Mouse (Mus musculus) CD4-positive, CD25-positive, alpha-beta regulatory T cell, adult 4 months (primary cell): ENCODE results near the gene Serpina3g. TPM values are rescaled to one million over a fixed set of nuclear protein-coding genes. Genes with fewer than 3 reads are reported as not detected.
A peak's percentile ranks its signal among the peaks of the same experiment; 100 is the strongest.

Source experiments
- ATAC-seq: one replicate; pipeline ENCODE4 v1.8.0; 2017
- polyA plus RNA-seq, 2 experiments: library from polyadenylated mRNA; unstranded; fragments of 100-300 nt; shearing (Covaris generic); gene quantifications; one replicate each; pipeline ENCODE4 v1.2.1; 2017

The Serpina3g gene
- polyA plus RNA-seq, 2 experiments from 2014 or later = 165 to 220 TPM

GRCm38 (mm10) chr12:104283380-104283779 lies 47.3 kb downstream of the Serpina3g start:
- no peak for ATAC-seq

- ATAC-seq = no peak
Measured at GRCm38 (mm10) chr12:104288336-104288735, 52.3 kb downstream of the Serpina3g start.

GRCm38 (mm10) chr12:104289872-104290271 lies 53.8 kb downstream of the Serpina3g start:
- peak; percentile 71 for ATAC-seq

Other genes with a start within 250 kb of the Serpina3g start
- not detected for gene Serpina11, start 246.3 kb upstream of the Serpina3g start, polyA plus RNA-seq
- gene Serpina9, start 222.5 kb upstream of the Serpina3g start, polyA plus RNA-seq = 1 to 10 TPM; 1.8 to 4.8 TPM
- under 1 TPM in 1 of 2 experiments, not detected in 1; 0.26 TPM for gene Serpina12, start 191.8 kb upstream of the Serpina3g start, polyA plus RNA-seq
- not detected for gene Serpina5, start 135.1 kb upstream of the Serpina3g start, polyA plus RNA-seq
- gene Serpina3a, start 123.5 kb upstream of the Serpina3g start, polyA plus RNA-seq = not detected
- gene Serpina3b, start 108.2 kb upstream of the Serpina3g start, polyA plus RNA-seq = not detected
- gene Serpina3c, start 82.4 kb upstream of the Serpina3g start, polyA plus RNA-seq = not detected
- 10 to 100 TPM in 1 of 2 experiments, 1 to 10 TPM in 1; 7.0 to 13.5 TPM for gene Serpina3f, start 21.7 kb upstream of the Serpina3g start, polyA plus RNA-seq
- not detected for gene Serpina3i, start 26.9 kb downstream of the Serpina3g start, polyA plus RNA-seq
- not detected for gene Serpina3j, start 78.3 kb downstream of the Serpina3g start, polyA plus RNA-seq
- gene Serpina3k, start 102.2 kb downstream of the Serpina3g start, polyA plus RNA-seq = not detected
- not detected for gene Serpina3m, start 102.2 kb downstream of the Serpina3g start, polyA plus RNA-seq
- not detected for gene Serpina3n, start 170.5 kb downstream of the Serpina3g start, polyA plus RNA-seq
- not detected for gene Gsc, start 237.1 kb downstream of the Serpina3g start, polyA plus RNA-seq